Mouse (Mus musculus) urinary bladder, postnatal 10 days (tissue): Measurements from ENCODE around the gene Slc4a10.

Experiments used
- DNase-seq: peaks from one replicate; pipeline ENCODE4 v3.0.0; 2022; ENCODE audit warnings: low spot score

Gene Slc4a10

GRCm38 (mm10) chr2:62352035-62352434 lies 305.8 kb downstream of the Slc4a10 start:
- DNase-seq: no peak

- no peak for DNase-seq
These were observed 309.5 kb downstream of the Slc4a10 start for GRCm38 (mm10) chr2:62355766-62356165.

- DNase-seq: no peak
These were observed 310.3 kb downstream of the Slc4a10 start for GRCm38 (mm10) chr2:62356606-62357005.

GRCm38 (mm10) chr2:62357259-62357658 lies 311.0 kb downstream of the Slc4a10 start:
- no peak for DNase-seq

- DNase-seq: no peak
These were observed 314.6 kb downstream of the Slc4a10 start for GRCm38 (mm10) chr2:62360872-62361271.

GRCm38 (mm10) chr2:62361514-62361913 lies 315.3 kb downstream of the Slc4a10 start:
- no peak for DNase-seq

- no peak for DNase-seq
These were observed 315.9 kb downstream of the Slc4a10 start for GRCm38 (mm10) chr2:62362211-62362610.

GRCm38 (mm10) chr2:62363606-62364005 lies 317.3 kb downstream of the Slc4a10 start:
- DNase-seq: no peak

GRCm38 (mm10) chr2:62368349-62369053 lies 322.2 kb downstream of the Slc4a10 start:
- DNase-seq: no peak

- DNase-seq: no peak
These were observed 323.8 kb downstream of the Slc4a10 start for GRCm38 (mm10) chr2:62370048-62370447.

- no peak for DNase-seq
These were observed 327.4 kb downstream of the Slc4a10 start for GRCm38 (mm10) chr2:62373692-62374091.
